Mouse (Mus musculus) adipocyte (in vitro differentiated cells): ENCODE results near the gene Ctrc.
"Not testable (repeated sequence)": the region's sequence is repeated elsewhere in the genome, so short reads cannot be mapped to it uniquely, and the experiment has no call there.

ENCODE experiments used
- DNase-seq: peaks from one replicate; pipeline ENCODE4 v3.0.0-alpha.2; 2016; ENCODE audit warnings: low spot score

Ctrc gene

DNA sequence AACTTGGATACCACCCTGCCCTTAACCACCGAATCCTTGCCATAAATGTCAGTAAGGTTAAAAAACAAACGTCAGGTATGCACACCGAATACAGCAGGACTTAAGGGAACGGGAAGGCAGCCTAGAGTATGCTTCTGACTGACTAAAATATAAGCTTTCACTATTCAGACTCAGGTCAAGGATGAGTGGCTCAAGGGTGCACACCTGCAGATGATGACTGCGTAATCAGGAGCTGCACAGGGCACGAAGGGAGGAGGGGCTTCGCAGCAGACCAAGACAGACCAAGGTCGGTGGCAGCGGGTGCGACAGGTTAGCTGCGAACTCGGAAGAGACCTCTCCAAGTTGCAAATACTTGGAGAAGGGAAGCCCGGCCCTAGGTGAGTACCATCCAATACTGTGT lies 60.0 kb downstream of the Ctrc start:
- no peak for DNase-seq

DNA sequence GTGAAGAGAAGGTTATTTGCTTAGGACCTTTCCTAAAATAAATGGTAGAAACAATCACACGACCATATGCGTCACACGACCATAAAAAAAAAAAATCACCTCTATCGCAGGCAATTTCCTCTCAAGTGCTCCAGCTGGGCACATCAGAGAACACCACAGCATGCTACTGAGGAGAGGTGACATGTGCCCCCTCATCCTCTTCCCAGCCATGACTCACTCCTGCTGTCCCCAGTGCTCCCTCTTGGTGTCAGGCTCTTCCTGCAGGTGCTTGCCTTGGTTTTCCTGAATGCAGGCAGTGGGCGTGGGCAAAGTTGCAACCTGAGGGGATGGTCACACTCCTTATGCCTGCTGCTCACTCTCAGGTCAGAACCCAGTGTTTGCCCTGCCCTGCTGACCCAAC lies 61.3 kb downstream of the Ctrc start:
- no peak for DNase-seq

DNA sequence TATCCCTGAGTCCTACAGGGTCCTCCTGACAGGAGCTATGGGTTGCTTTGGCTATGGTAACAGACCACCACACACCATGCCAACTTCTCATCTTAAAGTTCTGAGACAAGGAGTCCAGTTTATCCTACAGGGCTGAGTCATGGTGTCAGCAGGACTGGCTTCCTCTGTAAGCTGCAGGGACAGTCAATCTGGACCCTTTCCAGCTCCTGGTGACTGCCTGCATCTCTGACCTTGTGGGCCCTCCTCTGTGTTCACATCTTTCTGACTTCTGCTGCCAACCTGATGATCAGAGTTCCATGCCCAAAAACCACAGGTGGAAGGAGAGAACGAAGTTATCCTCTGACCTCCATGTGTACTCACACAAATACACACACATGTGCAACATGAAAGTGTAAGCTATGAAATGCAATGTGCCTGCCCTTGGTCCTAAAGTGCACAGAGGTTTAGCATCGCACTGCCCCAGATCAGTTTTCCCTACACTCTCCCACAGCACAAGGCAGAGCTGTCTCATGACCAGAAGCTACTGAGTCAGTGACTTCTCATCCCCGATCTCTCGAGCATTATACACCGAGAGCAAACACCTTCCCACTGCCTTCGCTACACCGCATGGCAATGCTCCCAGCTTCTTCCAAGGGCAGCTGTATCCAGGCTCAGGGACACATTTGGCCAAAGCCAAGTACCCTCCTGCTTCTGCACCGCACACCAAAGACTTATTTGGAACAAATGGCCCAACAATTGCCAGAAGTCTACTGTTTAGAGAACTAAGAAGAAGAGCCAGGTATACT lies 64.8 kb downstream of the Ctrc start:
- no peak for DNase-seq

DNA sequence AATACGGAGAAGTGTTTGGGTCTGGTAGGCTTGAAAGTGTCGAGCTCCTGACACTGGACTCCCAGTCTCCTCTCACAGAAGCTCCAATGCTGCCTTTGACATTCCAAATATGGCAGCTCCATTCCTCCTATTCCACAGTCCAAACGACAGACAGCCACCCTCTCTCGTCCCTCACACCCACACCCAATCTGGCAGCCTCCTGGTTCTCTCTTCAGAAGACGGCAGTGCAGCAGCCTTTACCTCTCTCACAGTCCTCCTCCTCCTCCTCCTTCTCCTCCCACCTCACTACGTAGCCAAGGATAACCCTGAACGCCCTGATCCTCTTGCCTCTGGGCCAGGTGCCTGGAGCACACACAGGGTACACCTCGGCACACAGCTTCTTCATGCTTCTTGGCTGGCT lies 66.3 kb downstream of the Ctrc start:
- DNase-seq: no peak

DNA sequence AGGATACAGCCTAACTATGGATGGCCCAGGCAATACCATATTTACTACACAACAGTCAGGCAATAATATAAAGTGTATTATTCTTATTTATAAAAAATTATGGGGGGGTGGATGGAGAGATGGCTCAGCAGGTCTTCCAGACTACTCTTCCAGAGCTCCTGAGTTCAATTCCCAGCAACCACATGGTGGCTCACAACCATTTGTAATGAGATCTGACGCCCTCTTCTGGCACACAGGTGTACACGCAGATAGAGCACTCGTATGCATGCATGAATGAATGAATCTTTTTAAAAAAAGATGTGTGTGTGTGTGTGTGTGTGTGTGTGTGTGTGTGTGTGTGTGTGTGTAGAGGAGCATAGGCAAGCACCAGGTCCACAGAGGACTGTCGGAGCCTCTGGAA lies 73.1 kb downstream of the Ctrc start:
- not testable (repeated sequence) for DNase-seq

- no peak for DNase-seq
These were observed 74.3 kb downstream of the Ctrc start for GRCm38 (mm10) chr4:141771823-141772222.

- DNase-seq: peak; percentile 53
These were observed 76.5 kb downstream of the Ctrc start for GRCm38 (mm10) chr4:141769501-141770160.

GRCm38 (mm10) chr4:141767353-141768036 lies 78.7 kb downstream of the Ctrc start:
- DNase-seq: no peak

DNA sequence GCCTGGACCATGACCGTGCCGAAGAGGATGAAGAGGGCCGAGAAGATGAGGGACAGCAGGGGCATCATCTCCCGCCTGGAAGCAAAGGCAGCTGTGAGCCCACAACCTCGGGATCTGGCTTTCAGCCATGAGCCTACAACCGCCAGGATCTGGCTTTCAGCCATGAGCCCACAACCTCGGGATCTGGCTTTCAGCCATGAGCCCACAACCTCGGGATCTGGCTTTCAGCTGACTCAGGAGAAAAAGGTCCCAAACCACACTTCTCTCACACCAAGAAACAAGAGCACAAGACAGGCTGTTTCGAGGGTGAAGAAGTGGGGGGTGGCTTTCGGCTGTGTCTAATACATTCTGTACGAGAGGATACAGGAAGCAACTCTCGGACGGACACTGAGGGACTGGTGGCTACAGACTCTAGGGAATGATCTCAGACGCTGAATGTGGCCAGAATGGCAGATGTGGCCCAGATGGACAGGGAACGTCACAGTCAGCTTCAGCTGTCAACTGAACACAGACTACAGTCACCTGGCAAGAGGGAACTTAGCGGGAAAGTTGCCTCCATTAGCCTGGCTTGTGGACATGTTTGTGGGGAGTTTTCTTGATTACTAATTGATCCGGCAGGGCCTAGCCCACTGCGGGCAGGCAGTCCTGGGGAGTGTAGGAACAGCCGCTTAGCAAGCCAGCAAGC lies 79.3 kb downstream of the Ctrc start:
- DNase-seq: no peak

GRCm38 (mm10) chr4:141766316-141766667 lies 79.9 kb downstream of the Ctrc start:
- DNase-seq: no peak

- no peak for DNase-seq
These were observed 81.2 kb downstream of the Ctrc start for GRCm38 (mm10) chr4:141765008-141765407.
